Mouse (Mus musculus) CD4-positive, CD25-positive, alpha-beta regulatory T cell, adult 2 months (primary cell): ENCODE measurements around the gene Scamp3.

Experiments used
- DNase-seq: peaks from one replicate; pipeline ENCODE4 v3.0.0-alpha.2; 2012; ENCODE audit warnings: low read depth, low spot score

Gene Scamp3

DNA sequence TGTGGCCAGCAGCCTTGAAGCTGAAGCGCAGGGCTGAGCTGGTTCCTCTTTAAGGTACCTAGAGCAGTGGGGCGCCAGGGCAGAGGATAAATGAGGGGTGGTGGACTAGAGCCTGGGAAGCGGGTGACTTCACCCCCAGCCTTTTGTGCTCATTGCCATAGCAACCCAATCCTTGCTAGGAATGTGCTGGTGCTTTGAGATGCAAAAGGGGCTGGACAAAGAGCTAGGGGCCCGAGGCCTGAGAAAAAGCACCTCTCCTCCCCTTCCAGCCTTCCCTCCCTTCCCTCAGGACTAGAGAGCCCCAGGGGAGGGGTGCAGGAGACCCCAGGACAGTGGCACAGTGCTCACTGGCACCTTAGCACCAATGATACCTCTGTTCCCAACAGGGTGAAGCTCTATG, 48.6 kb downstream of the Scamp3 start:
- no peak for DNase-seq

DNA sequence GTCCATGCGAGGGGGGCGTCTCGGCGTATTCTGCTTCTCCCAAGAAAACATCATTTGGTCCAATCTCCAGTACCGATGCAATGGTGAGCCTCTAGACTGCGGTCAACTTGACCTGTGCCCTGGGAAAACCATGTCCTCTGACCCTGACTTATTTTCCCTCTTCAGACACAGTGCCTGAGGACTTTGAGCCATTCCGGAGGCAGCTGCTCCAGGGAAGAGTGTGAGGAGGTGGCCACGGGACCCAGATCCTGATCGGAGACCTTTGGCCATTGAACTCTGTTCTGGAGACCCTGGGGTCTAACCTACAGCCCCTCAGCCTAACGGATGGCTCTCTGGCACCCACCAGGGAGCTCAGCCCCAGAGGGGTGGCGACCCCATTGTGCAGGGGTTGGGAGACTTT, 49.1 kb downstream of the Scamp3 start:
- DNase-seq = no peak

DNA sequence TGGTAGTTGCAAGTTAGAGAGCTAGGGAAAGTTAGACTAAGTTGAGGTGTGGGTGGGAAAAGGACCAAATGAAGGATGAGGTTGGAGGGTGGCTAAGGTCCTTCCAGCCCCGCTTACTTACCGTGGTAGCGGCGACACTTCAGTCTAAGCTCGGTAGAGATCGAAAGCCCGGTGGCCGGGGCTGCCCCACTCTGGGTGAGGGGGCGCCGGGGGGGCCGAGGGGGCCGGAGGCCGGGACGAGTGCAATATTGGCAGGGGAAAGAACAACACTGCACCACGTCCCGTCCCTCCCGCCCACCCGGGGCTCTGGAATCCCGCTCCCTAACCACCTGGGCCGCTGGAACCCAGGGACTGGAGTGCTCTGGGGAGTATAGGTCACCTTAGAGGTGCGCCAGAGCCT, 49.6 kb downstream of the Scamp3 start, which contains the start of gene Mtx1:
Mtx1 (minus strand) TSS at position 189 of the 400 bp plus-strand sequence.
- no peak for DNase-seq

DNA sequence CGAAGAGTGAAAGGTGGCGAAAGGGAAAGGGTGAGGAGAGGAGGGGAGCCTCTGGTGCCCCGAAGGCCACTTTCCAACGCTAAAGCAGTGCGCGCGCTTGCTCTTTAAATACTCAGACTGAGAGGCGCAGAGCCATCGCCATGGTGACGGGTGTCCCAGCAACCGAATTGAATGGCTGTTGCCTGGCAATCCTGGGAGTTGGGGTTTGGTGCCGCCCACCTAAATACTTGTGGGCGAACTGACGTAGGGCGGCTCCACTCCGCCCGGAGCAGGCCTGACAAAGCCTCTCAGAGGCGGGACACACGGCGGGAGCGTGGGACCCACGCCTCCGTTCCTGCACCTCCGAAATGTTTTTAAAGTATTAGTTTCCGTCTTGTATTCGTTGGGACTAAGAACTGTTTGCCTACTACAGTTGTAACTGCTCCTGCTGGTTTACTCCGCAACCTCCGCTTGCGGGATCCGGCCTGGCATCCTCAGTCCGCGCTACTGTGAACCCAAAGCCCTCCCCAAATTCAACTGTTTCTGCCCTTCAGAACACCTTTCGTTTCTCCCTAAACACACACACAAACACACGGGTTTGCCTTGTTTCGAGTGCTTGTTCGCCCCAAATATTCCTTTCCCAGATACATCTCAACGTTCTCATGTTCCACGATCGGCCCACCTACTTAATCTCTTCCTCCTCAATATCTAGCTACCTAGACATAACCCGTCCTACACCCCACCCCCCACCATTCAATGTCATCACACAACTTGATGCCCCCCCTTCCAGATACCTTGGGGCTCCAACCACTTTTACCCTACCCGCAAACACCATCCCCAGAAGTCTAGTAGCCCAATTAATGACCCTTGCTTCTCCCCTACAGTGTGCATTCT, 50.3 kb downstream of the Scamp3 start:
- DNase-seq = peak; percentile 88

DNA sequence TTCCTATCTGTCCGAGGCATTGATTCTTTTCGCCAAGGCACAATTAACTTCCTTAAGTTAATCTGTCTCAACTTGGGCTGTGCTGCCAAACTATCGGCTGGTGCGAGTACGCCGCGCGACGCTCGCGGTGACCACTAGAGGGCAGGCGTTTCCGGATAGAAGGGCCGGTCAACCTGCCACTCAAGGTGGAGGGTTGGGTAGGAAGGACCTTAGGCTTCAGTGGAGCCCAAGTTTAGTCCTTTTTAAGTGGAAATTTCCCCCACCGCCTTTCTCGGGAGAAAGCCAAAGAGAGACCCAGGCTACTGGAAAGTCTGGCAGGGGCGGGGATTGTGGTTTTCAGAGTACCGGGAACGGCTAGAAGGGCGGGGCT, 50.9 kb downstream of the Scamp3 start:
- peak; percentile 91 for DNase-seq

DNA sequence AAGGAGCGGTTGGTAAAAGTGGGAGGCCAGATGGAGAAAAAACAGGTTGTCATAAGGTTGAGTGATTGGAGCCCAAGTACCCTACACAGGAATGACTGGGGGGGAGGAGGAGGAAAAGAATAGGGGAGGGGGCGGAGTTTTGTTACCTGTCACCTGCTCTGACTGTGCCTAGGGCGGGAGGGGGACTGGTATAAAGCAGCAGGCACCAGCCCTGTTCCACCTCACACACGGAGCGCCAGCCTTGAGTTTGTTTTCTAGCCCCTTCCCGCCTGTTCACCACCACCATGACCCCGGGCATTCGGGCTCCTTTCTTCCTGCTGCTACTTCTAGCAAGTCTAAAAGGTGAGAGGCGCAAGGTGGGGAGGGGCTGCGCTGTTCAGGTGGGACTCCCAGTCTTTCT, 51.6 kb downstream of the Scamp3 start, which contains the start of gene Muc1:
Muc1 (plus strand) TSS at position 222 of the 400 bp plus-strand sequence.
- DNase-seq = peak; percentile 31

DNA sequence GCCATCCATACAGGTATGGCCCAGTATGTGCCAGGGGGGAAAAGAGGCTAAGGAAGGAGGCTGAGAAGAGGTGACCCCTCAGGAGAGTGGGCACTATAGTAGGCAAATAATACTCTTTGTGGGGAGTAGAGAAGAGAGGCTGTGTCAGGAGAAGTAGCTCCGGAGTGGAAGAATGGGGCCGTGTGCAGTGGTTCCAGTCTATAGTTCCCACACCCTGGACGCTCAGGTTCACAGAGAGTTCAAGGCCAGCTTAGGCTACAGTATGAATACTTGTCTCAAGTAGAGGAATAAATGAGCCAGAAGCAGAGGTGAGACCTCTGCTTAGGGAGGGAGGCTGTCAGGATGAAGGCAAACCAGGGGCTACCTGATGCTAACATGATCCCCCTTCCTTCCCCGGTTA, 52.0 kb downstream of the Scamp3 start:
- DNase-seq = no peak

DNA sequence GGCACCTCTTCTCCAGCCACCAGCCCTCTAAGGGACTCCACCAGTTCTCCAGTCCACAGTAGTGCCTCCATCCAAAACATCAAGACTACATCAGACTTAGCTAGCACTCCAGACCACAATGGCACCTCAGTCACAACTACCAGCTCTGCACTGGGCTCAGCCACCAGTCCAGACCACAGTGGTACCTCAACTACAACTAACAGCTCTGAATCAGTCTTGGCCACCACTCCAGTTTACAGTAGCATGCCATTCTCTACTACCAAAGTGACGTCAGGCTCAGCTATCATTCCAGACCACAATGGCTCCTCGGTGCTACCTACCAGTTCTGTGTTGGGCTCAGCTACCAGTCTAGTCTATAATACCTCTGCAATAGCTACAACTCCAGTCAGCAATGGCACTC, 53.3 kb downstream of the Scamp3 start:
- no peak for DNase-seq

DNA sequence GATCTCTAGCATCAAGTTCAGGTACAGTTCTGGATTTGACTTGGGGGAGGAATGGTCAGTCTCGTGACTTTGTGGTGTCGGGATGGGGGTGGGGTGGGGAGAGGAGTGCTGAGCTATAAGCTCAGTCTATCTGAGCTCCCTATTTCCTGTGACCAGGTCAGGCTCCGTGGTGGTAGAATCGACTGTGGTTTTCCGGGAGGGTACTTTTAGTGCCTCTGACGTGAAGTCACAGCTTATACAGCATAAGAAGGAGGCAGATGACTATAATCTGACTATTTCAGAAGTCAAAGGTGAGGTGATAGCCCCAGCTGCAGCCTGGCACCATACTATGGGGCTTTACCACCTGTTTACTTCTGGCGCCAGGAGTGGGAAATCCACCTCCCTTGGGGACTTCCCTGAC, 54.1 kb downstream of the Scamp3 start:
- DNase-seq = peak; percentile 62

DNA sequence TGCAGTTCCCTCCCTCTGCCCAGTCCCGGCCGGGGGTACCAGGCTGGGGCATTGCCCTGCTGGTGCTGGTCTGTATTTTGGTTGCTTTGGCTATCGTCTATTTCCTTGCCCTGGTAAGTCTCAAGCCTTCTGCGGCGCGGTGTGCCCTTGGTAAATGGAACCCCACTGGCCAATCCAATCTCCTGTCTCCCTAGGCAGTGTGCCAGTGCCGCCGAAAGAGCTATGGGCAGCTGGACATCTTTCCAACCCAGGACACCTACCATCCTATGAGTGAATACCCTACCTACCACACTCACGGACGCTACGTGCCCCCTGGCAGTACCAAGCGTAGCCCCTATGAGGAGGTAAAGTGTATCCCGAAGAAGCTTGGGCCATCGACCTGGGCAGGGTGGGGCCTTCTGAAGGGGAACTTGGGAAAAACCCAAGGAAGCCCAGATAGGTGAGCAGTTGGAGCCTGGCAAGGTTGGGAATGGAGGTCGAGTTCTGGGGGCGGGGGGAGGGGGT, 54.6 kb downstream of the Scamp3 start:
- no peak for DNase-seq
